Mouse (Mus musculus): ENCODE data around the gene Siah1a. TPM values are rescaled to one million over a fixed set of nuclear protein-coding genes. Genes with fewer than 3 reads are reported as not detected.
A peak's percentile ranks its signal among the peaks of the same experiment; 100 is the strongest.

Gene Siah1a
- total RNA-seq (2021) = 10 to 100 TPM; 14.7 to 15.4 TPM
- long read RNA-seq, experiment 1, transcript Siah1a-201 (2 exons, 1,968 nt) = major isoform, 30 of 31 reads
- long read RNA-seq, experiment 1, partial matches to known transcripts = 0 of 31 reads
- long read RNA-seq, experiment 1, other reads (novel, unspliced or antisense) = 1 of 31 reads
- long read RNA-seq, experiment 2, transcript Siah1a-201 (2 exons, 1,968 nt) = major isoform, 44 of 44 reads
- long read RNA-seq, experiment 2, partial matches to known transcripts = 0 of 44 reads
- long read RNA-seq, experiment 2, other reads (novel, unspliced or antisense) = 0 of 44 reads

GRCm38 (mm10) chr8:86745221-86745934 lies at the start of gene Siah1a, which contains the start of gene Gm10638:
Siah1a (minus strand) TSS chr8:86745934.
Gm10638 (plus strand) TSS chr8:86745699.
- DNase-seq (ENCODE audit: low spot score) = peak; percentile 67

GRCm38 (mm10) chr8:86794716-86795115 lies 49.0 kb upstream of the Siah1a start:
- DNase-seq (ENCODE audit: low spot score) = no peak

DNA sequence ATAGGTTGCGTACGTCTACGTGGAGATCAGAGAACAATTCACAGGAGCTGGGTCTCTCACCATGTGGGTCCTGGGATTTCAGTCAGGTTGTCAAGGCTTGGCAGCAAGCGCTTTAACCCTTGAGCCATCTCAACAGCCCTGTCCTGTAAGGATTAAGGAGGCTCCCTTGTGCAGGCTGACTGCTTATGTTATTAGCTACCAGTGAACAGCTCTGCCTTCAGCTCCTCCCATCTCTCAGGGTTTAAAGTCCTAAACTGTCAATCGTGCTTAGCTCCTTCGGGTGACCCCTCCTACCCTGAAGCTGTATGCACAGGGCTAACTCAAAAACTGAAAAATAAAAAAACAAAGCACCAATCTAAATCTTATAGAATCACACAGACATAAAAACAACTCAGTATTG lies 45.8 kb upstream of the Siah1a start:
- DNase-seq (ENCODE audit: low spot score) = no peak

GRCm38 (mm10) chr8:86789576-86789975 lies 43.8 kb upstream of the Siah1a start:
- DNase-seq (ENCODE audit: low spot score) = no peak

- peak; percentile 56 for DNase-seq (ENCODE audit: low spot score)
Measured at GRCm38 (mm10) chr8:86787891-86788420, 42.2 kb upstream of the Siah1a start.

- no peak for DNase-seq (ENCODE audit: low spot score)
Measured at GRCm38 (mm10) chr8:86786498-86786897, 40.8 kb upstream of the Siah1a start.

DNA sequence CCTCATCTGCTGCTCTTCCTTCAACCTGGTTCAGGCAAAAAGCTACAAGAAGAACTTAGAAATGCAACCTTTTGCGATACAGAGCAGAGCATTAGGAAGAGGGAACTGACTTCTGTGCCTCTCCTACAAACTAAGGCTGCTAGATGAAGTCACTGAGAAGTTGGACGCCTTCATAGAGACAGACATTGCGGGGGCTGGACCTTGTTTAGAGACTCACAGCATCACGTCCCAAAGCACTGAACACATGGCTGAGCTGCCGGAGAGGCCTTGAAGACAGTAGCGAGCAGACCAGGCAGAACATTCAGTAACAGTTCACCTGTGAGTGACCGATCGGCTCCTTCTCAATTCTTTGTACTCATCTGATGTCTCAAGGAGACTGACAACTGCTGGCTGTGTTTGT lies 35.4 kb upstream of the Siah1a start:
- no peak for DNase-seq (ENCODE audit: low spot score)

DNA sequence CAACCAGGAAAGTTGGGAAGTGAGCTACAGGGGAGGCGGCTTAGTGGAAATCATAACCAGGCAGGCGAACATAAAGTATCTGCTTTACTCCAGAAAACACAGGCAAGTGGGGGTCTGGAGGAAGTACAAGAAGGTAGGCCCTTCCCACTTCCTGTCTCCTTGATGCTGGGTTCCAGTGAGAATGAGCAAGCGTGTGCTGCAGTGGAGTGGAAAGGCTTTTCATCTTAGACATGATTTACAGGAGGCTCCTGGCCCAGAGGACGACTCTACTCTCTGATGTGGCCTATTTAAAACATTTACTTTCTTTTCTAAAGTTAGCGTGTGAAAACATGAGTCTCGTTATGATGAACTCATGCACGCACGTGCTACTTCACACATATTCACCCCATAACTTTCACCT lies 33.5 kb upstream of the Siah1a start:
- DNase-seq (ENCODE audit: low spot score) = no peak

GRCm38 (mm10) chr8:86769945-86770715 lies 24.4 kb upstream of the Siah1a start:
- DNase-seq (ENCODE audit: low spot score) = no peak

DNA sequence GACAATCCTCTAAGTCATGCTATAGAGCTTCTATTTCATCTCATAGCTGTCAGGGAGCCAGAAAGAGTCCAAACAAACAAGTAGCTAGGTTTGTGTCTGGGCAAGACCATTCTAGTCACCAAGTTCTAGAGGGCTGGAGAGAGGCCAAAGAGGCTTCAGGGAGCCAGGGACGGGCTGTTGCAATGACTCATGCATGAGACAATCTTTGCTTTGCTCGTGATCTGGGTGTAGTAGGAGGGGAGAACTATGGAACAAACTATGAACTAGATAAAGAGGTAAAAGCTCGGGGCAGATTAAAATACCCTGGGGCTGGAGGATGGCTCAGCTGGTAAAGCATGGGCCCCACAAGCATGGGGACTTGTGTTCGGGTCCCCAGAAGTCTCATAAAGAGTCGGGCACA lies 22.8 kb upstream of the Siah1a start:
- peak; percentile 79 for DNase-seq (ENCODE audit: low spot score)

DNA sequence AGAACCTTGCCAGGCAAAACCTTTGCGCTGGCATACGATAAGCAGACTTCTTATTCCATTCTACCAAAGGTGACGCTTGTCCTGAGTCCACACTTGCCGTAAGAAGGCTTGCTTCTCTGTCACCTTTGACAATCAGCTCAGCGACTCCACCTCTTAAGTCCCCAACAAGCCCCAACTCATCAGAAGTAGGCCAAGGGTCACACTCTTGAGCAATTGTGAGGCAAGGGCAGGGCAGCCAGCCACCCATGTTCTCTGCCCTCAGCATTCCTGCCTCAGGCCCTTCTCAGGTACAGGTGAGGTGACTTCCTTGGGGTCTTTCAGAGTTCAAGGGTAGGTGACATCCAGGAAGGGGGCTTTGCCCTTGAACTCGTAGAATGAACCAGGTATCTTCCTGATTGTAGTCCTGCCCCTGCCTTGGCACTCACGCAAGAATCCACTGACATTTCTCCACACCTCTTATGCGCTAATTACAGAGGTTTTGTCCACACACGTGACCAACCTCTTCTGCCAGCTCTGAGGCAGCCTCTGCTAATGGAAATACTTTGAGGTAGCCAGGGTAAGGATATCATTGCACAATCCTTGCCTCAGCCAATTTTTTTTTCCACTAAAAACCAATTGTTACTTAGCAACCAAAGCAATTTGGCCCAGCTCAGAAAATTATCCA lies 20.9 kb upstream of the Siah1a start:
- DNase-seq (ENCODE audit: low spot score) = peak; percentile 31

- DNase-seq (ENCODE audit: low spot score) = no peak
Measured at GRCm38 (mm10) chr8:86765669-86766068, 19.9 kb upstream of the Siah1a start.

- DNase-seq (ENCODE audit: low spot score) = no peak
Measured at GRCm38 (mm10) chr8:86765155-86765554, 19.4 kb upstream of the Siah1a start.

DNA sequence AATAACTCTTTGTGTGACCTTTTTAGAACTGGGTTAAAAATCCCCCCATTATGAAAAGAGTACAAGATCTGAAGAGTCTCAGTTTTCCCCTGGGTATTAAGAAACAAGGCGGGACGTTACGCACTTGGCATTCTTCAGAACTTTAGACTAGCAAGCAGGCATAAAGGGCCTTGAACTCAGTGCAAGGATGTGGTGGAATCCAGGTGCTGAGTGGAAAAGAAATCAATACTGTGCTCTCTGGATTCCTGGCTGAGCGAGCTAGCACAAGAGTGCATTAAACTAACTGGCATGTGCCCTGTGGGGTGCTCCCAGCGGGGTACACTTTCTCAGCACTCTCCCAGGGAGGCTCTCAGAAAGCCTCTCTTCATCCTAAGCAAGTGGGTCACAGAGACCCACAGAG lies 17.1 kb upstream of the Siah1a start:
- no peak for DNase-seq (ENCODE audit: low spot score)

GRCm38 (mm10) chr8:86760746-86761145 lies 15.0 kb upstream of the Siah1a start:
- no peak for DNase-seq (ENCODE audit: low spot score)

GRCm38 (mm10) chr8:86759090-86759491 lies 13.4 kb upstream of the Siah1a start:
- DNase-seq (ENCODE audit: low spot score) = no peak

- DNase-seq (ENCODE audit: low spot score) = no peak
Measured at GRCm38 (mm10) chr8:86758651-86759050, 12.9 kb upstream of the Siah1a start.

GRCm38 (mm10) chr8:86756948-86757733 lies 11.4 kb upstream of the Siah1a start:
- DNase-seq (ENCODE audit: low spot score) = peak; percentile 40

GRCm38 (mm10) chr8:86749842-86750241 lies 4.1 kb upstream of the Siah1a start:
- no peak for DNase-seq (ENCODE audit: low spot score)

GRCm38 (mm10) chr8:86746511-86746910 lies 777 bp upstream of the Siah1a start:
- DNase-seq (ENCODE audit: low spot score) = no peak
